Mouse (Mus musculus): ENCODE data around the gene Fxn.

The Fxn gene

GRCm38 (mm10) chr19:24280601-24281228 is at the start of gene Fxn:
Gene Fxn, minus strand, starts transcription at chr19:24280605.
- peak; percentile 95 for ATAC-seq (ENCODE audit: low TSS enrichment)

- no peak for ATAC-seq (ENCODE audit: low TSS enrichment)
These were observed 47.5 kb upstream of the Fxn start for GRCm38 (mm10) chr19:24327921-24328320.

GRCm38 (mm10) chr19:24326969-24327368 is 46.6 kb upstream of the Fxn start:
- no peak for ATAC-seq (ENCODE audit: low TSS enrichment)

GRCm38 (mm10) chr19:24325692-24326091 is 45.3 kb upstream of the Fxn start:
- ATAC-seq (ENCODE audit: low TSS enrichment): peak; percentile 99

- no peak for ATAC-seq (ENCODE audit: low TSS enrichment)
These were observed 43.6 kb upstream of the Fxn start for GRCm38 (mm10) chr19:24323841-24324613.

- no peak for ATAC-seq (ENCODE audit: low TSS enrichment)
These were observed 41.5 kb upstream of the Fxn start for GRCm38 (mm10) chr19:24321900-24322311.

- no peak for ATAC-seq (ENCODE audit: low TSS enrichment)
These were observed 41.0 kb upstream of the Fxn start for GRCm38 (mm10) chr19:24321211-24321899.

- no peak for ATAC-seq (ENCODE audit: low TSS enrichment)
These were observed 37.8 kb upstream of the Fxn start for GRCm38 (mm10) chr19:24318172-24318571.

GRCm38 (mm10) chr19:24317731-24318130 is 37.3 kb upstream of the Fxn start:
- no peak for ATAC-seq (ENCODE audit: low TSS enrichment)

- ATAC-seq (ENCODE audit: low TSS enrichment): no peak
These were observed 36.7 kb upstream of the Fxn start for GRCm38 (mm10) chr19:24317038-24317591.

- ATAC-seq (ENCODE audit: low TSS enrichment): no peak
These were observed 35.8 kb upstream of the Fxn start for GRCm38 (mm10) chr19:24316060-24316725.

GRCm38 (mm10) chr19:24315234-24315633 is 34.8 kb upstream of the Fxn start:
- ATAC-seq (ENCODE audit: low TSS enrichment): no peak

GRCm38 (mm10) chr19:24314676-24315075 is 34.3 kb upstream of the Fxn start:
- no peak for ATAC-seq (ENCODE audit: low TSS enrichment)

- ATAC-seq (ENCODE audit: low TSS enrichment): no peak
These were observed 32.3 kb upstream of the Fxn start for GRCm38 (mm10) chr19:24312556-24313342.

- ATAC-seq (ENCODE audit: low TSS enrichment): no peak
These were observed 31.6 kb upstream of the Fxn start for GRCm38 (mm10) chr19:24312046-24312445.

- peak; percentile 95 for ATAC-seq (ENCODE audit: low TSS enrichment)
These were observed 27.9 kb upstream of the Fxn start for GRCm38 (mm10) chr19:24308305-24308705.

GRCm38 (mm10) chr19:24307271-24308221 is 27.1 kb upstream of the Fxn start:
- peak; percentile 13; the same call in 1 of the 2 replicates for ATAC-seq (ENCODE audit: low TSS enrichment)

- no peak for ATAC-seq (ENCODE audit: low TSS enrichment)
These were observed 25.9 kb upstream of the Fxn start for GRCm38 (mm10) chr19:24306351-24306750.

- ATAC-seq (ENCODE audit: low TSS enrichment): no peak
These were observed 21.8 kb upstream of the Fxn start for GRCm38 (mm10) chr19:24302198-24302597.

- ATAC-seq (ENCODE audit: low TSS enrichment): no peak
These were observed 21.4 kb upstream of the Fxn start for GRCm38 (mm10) chr19:24301768-24302148.
